Mouse (Mus musculus): Measurements from ENCODE around the gene Chrnd.

Chrnd gene

GRCm38 (mm10) chr1:87243021-87243420 lies 52.6 kb downstream of the Chrnd start:
- DNase-seq = no peak

- no peak for DNase-seq
Measured at GRCm38 (mm10) chr1:87245430-87245829, 55.0 kb downstream of the Chrnd start.

GRCm38 (mm10) chr1:87245929-87246815 lies 55.8 kb downstream of the Chrnd start:
- peak; percentile 88 for DNase-seq

Measured in kidney, adult 18-20 months (tissue).